Mouse (Mus musculus): ENCODE results near the gene Gas7.

- TF ChIP-seq CTCF (IDR thresholded peaks at IDR 0.05; ENCODE audit: low read depth, low read length) (no peak), POLR2A (IDR thresholded peaks at IDR 0.05; ENCODE audit: borderline replicate concordance, low read depth, low read length) (no peak)
Observed at GRCm38 (mm10) chr11:67480204-67480956, 25.1 kb downstream of the Gas7 start.
